Mouse (Mus musculus) kidney, postnatal 36 days (tissue): Measurements from ENCODE around the gene Gm20388.
A peak's percentile ranks its signal among the peaks of the same experiment; 100 is the strongest.

ENCODE experiments used
- DNase-seq, 2 experiments: peaks; one replicate each; pipeline ENCODE4 v3.0.0; 2021 to 2022; ENCODE audit warnings: mixed read lengths in 2 of 2

Gm20388 gene

GRCm38 (mm10) chr8:122341790-122342189 lies 2431.1 kb downstream of the Gm20388 start:
- no peak for DNase-seq

GRCm38 (mm10) chr8:122342362-122342761 lies 2431.7 kb downstream of the Gm20388 start:
- DNase-seq = no peak

GRCm38 (mm10) chr8:122342806-122343209 lies 2432.2 kb downstream of the Gm20388 start:
- DNase-seq = peak; percentile 59 to 67

- no peak for DNase-seq
These were observed 2432.7 kb downstream of the Gm20388 start for GRCm38 (mm10) chr8:122343341-122343740.

DNA sequence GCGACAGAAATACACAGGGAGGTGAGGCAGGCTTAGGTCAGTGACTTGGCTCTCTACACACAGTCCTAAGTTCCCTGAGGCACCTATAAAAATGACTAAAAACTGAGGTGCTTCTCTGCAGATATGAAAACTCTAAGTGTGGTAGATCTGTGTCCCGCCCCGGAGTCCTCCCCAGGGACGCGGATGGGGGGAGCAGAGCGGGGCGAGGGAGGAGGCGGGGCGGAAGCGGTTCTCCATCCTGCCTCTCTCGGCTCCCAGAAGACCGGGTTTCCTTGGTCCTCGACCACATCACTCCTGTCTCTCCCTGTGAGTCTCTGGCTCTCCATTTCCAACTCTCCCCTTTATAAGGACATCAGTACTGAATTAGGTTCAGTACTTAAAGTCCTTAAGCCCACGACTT lies 2433.1 kb downstream of the Gm20388 start:
- DNase-seq = peak; percentile 18 to 56

GRCm38 (mm10) chr8:122344219-122344618 lies 2433.6 kb downstream of the Gm20388 start:
- DNase-seq = no peak

GRCm38 (mm10) chr8:122345181-122346095 lies 2434.8 kb downstream of the Gm20388 start:
- DNase-seq = no peak

DNA sequence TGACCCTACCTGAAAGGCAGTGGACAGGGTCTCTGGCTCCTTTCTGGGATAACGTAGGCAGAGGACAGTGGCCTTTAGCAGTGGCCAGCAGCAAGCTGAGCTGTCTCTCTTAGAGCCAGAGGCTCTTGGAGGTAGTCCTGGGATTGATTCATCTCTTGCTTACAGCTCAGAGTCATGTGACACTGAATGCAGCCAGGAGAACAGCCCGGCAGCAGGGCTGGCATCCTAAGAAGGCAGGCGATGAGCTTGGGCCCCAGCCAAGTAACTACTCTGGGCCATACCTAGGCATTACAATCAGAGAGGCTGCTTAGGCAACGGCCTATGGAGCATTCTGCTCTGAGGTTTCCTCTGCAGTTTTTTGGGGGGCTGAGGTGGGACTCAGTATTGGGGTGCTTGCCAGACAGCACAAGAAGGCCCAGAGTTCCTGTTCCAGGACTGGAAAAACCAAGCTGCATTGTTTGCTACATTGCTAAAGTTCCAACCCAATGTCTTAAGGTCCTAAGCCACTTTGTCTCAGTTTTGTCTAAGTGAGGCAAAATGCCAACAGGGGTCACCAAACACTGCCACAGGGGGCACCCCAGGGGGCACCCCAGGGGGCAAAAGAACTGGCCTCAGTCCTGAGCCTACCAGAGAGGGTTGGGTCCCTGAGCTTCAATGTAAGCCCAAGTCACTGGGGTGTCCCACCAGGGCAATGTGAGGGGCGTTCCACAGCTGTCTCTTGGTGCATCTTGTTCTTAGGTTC lies 2437.3 kb downstream of the Gm20388 start:
- no peak for DNase-seq

- no peak for DNase-seq
These were observed 2439.0 kb downstream of the Gm20388 start for GRCm38 (mm10) chr8:122349357-122350297.

- no peak for DNase-seq
These were observed 2439.9 kb downstream of the Gm20388 start for GRCm38 (mm10) chr8:122350309-122351089.

DNA sequence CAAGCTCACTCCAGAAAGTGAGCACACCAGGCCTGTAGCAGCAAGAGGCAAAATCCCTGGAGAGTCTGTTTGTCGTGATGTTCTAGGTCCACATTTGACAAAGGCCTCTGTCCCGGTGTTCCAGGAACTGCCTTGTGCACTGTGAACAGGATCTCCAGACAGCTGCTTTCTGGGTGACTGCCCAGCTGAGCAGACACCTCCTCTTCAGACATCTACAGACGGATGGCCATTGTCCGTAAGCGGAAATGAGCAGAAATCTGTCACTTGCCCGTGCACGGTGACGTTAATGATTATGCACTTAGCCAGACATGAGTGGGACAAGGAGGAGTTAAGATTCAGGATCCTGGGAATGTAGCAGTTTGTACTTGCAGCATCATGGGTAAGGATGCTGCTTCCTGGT lies 2443.5 kb downstream of the Gm20388 start:
- peak; percentile 29 to 39 for DNase-seq

DNA sequence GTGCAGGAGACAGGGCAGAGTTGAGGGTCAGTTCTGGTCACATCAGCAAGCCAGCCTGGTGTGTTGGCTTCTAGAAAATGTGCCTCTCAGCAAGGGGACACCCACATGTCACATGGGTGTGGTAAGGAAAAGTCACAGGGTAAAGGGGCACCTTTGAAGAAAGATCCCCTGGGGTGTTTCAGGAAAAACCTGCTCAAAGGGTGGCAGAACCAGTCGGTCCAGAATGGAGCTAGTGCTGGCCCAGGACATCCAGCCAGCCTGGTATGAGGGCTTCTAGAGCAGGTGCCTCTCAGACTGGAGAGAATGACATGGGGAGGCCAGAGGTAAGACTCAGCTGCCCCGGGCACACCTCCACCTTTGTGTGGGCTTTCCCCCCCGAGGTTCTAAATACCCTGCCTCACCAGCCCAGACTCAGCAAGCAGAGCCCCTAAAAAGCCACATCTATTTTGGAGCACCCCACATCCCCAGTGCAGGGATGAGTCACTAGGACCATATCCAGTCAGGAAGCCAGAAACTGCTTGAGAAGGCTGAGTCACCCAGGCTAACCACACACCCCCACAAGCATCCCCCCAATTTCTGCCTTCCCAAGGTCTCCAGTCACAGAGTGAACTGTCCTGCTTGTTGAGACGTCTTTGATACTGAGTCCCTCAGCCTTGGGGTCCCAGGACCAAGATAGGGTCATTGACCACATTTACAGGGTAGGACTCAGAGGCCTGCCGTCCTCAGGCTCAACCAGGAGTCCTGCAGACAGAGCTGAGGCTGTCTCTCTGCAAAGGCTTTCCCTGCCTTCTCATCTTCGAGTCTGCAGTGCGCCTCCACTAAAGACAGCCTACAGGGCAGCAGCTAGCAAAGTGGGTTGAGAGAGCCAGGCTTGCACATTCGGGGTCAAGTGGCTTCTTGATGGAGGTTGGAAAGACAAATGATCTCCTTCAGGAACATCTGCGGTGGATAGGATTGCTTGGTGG lies 2445.3 kb downstream of the Gm20388 start:
- no peak for DNase-seq

DNA sequence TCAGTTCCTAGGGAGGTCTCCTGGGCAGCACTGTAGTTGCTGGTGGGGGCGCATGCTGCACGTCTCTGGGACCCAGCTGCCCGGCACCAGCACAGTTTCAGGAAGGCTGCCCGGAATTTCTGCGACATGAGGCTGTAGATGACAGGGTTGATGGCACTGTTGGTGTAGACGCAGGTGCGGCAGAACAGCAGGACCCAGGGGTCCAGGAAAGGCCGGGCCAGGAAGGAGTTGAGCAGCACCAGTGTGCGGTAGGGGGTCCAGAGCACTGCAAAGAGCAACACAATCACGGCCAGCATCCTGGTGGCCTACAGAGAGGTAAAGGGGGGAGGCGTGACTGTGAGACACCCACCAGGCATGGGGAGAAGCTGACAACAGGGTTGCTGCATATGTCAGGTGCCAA lies 2446.6 kb downstream of the Gm20388 start:
- DNase-seq = no peak

DNA sequence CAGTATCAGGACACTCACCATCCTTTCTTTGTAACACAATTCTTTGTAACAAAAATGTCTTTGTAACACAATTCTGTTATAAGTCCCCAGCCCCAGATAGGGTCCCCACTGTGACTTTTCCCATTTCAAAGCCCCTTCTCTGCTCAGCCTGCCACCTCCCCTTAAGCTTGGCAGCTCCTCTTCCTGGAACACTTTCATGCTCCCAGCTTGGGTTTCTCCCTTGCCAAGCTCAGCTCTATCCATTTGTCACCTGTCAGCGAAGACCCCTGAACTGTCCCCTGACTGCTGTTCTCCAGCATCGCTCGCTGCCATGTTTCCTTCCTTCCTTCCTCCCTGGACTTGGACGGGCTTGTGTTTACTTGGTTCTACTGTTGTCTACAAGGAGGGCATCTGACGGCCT lies 2447.0 kb downstream of the Gm20388 start:
- DNase-seq = no peak

- no peak for DNase-seq
These were observed 2448.6 kb downstream of the Gm20388 start for GRCm38 (mm10) chr8:122359111-122359775.

- DNase-seq = no peak
These were observed 2450.2 kb downstream of the Gm20388 start, which contains the start of gene Trhr2 for GRCm38 (mm10) chr8:122360696-122361416. TSS of gene Trhr2 (minus strand) at chr8:122360746.

DNA sequence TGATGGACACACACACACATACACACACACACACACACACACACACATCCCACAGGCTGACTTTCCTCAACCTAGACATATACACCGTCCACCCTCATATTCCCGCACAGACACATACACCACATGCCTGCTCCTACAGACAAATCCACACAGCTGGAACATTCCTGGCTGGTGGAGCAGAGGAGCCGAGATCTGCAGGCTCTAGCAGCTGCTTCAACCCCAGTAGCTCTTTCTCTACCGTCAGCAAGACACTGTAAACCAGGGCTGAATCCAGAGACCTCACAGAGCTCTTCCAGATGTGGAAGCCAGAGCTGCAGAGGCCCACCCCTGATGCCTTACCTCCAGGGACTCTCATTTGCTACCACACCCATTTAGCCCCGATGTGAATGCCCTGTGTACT lies 2451.6 kb downstream of the Gm20388 start:
- DNase-seq = no peak

- DNase-seq = no peak
These were observed 2452.3 kb downstream of the Gm20388 start for GRCm38 (mm10) chr8:122362967-122363366.

- DNase-seq = no peak
These were observed 2457.9 kb downstream of the Gm20388 start for GRCm38 (mm10) chr8:122368494-122368893.
